Mouse (Mus musculus) cerebellum, adult 2 months (tissue): Measurements from ENCODE around the gene Gm765. TPM values are rescaled to one million over a fixed set of nuclear protein-coding genes. Genes with fewer than 3 reads are reported as not detected.

Experiments used
- DNase-seq, 2 experiments: peaks; one replicate each; pipeline ENCODE4 v3.0.0; 2021
- H3K27ac ChIP-seq: fragments of 200-500 bp; 2 replicates; pipeline ENCODE4 v1.5.1; 2012; ENCODE audit warnings: low read length, control low read depth, inconsistent platforms; ENCODE audit not compliant: insufficient read depth
- H3K27me3 ChIP-seq: fragments of 200-500 bp; 2 replicates; pipeline ENCODE4 v1.6.1; 2012; ENCODE audit warnings: inconsistent platforms, mild to moderate bottlenecking, low read length, moderate library complexity; ENCODE audit not compliant: control insufficient read depth, insufficient read depth
- H3K4me1 ChIP-seq: fragments of 200-500 bp; 2 replicates; pipeline ENCODE4 v1.6.1; 2011; ENCODE audit warnings: low read length; ENCODE audit not compliant: control insufficient read depth, insufficient read depth
- H3K4me3 ChIP-seq: fragments of 200-500 bp; replicated peaks from 2 replicates; pipeline ENCODE3; 2011; ENCODE audit warnings: mild to moderate bottlenecking, low read depth, low read length, control low read depth; ENCODE audit not compliant: insufficient read depth
- CTCF ChIP-seq: fragments of 200-500 bp; IDR thresholded peaks from 2 replicates; pipeline ENCODE4 v1.5.1; 2011; ENCODE audit warnings: low read depth, mild to moderate bottlenecking, control low read depth, low read length, moderate library complexity, borderline replicate concordance; ENCODE audit not compliant: insufficient read depth
- POLR2A ChIP-seq: fragments of 200-500 bp; IDR thresholded peaks from 2 replicates; pipeline ENCODE4 v1.6.1; 2011; ENCODE audit warnings: low read length, control low read depth, borderline replicate concordance; ENCODE audit not compliant: insufficient read depth
- WGBS: fragments of 180-500 bp; shearing (Covaris S2); methylation state at CpG from one replicate; pipeline ENCODE4 v1.1.7; 2018; 5-methylcytosine and 5-hydroxymethylcytosine counted together
- polyA plus RNA-seq: library from polyadenylated mRNA; depleted of rRNA; stranded (reverse); fragments of >200 nt; gene quantifications from 2 replicates; pipeline ENCODE4 v1.2.3, GENCODE M21; 2012

Gene Gm765
- polyA plus RNA-seq, 1 experiment, result 0.43 TPM

- H3K4me1 ChIP-seq, result no peaks in the 10 kb centered on the region
- no peak overlapping the region for H3K27ac ChIP-seq
- DNase-seq, result no peak
- 19% methylated on average over 3 of the region's 3 CpGs for WGBS
- H3K4me3 ChIP-seq, result no peak overlapping the region
- no peaks in the 10 kb centered on the region for H3K27me3 ChIP-seq
- TF ChIP-seq POLR2A (no peak), CTCF (no peak)
Observed at GRCm38 (mm10) chr6:98307647-98308046, 34.9 kb downstream of the Gm765 start.

DNA sequence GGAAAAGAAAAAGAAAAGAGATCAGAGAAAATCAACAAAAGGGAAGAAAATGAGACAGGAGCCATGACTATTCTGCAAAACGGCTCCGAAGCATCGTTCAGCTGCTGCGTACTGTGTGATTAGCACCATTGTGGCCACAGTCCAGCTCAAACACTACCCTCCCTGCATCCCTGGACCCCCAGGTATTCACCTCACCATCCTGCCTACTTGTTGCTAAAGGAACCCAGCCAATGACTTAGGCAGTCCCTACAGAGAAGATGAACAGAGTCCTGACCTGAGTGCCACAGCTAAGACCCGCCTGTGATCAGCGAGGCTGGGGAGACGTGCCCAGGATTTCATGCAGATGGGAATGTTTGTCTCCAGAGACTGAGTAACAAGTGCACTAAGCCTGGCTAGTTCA lies 35.4 kb downstream of the Gm765 start:
- no peaks in the 10 kb centered on the region for H3K27me3 ChIP-seq
- TF ChIP-seq POLR2A (no peak), CTCF (no peak)
- 49% methylated on average over 7 of the region's 7 CpGs for WGBS
- H3K4me1 ChIP-seq, result no peaks in the 10 kb centered on the region
- H3K27ac ChIP-seq, result no peak overlapping the region
- DNase-seq, result no peak
- no peak overlapping the region for H3K4me3 ChIP-seq

- no peak overlapping the region for H3K27ac ChIP-seq
- 91% methylated on average over 5 of the region's 5 CpGs for WGBS
- H3K4me1 ChIP-seq, result no peaks in the 10 kb centered on the region
- no peak for DNase-seq
- H3K27me3 ChIP-seq, result no peaks in the 10 kb centered on the region
- H3K4me3 ChIP-seq, result no peak overlapping the region
- TF ChIP-seq POLR2A (no peak), CTCF (no peak)
Observed at GRCm38 (mm10) chr6:98292064-98292463, 50.5 kb downstream of the Gm765 start.

- TF ChIP-seq POLR2A (no peak), CTCF (no peak)
- H3K27me3 ChIP-seq, result no peaks in the 10 kb centered on the region
- H3K4me1 ChIP-seq, result no peaks in the 10 kb centered on the region
- DNase-seq, result no peak
- no peak overlapping the region for H3K4me3 ChIP-seq
- no peak overlapping the region for H3K27ac ChIP-seq
- 31% methylated on average over 3 of the region's 3 CpGs for WGBS
Observed at GRCm38 (mm10) chr6:98288316-98288715, 54.2 kb downstream of the Gm765 start.

GRCm38 (mm10) chr6:98287521-98287920 lies 55.0 kb downstream of the Gm765 start:
- H3K27ac ChIP-seq, result no peak overlapping the region
- no peaks in the 10 kb centered on the region for H3K27me3 ChIP-seq
- TF ChIP-seq CTCF (no peak), POLR2A (no peak)
- H3K4me3 ChIP-seq, result no peak overlapping the region
- no peak for DNase-seq
- WGBS, result 74% methylated on average over 6 of the region's 6 CpGs
- H3K4me1 ChIP-seq, result no peaks in the 10 kb centered on the region

DNA sequence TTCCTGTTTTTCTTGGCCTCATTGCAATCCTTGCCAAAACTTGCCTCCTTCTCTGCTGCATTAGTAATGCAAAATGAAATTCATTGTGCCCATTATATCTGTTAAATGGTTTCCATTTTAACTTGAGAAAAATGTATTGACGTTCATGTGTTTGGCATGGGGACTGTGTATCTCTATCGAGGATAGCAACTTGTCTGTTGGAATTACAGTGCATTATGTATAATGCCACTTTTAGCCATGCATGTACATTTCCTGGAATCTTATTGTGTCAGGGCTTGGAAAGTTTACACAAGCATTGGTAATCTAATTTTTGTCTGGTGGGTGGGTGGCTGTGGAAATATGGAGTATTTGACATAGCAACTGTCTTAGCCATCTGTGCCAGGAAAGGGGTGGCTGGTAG lies 57.4 kb downstream of the Gm765 start:
- TF ChIP-seq POLR2A (no peak), CTCF (no peak)
- H3K27me3 ChIP-seq, result no peaks in the 10 kb centered on the region
- H3K4me3 ChIP-seq, result no peak overlapping the region
- no peaks in the 10 kb centered on the region for H3K4me1 ChIP-seq
- 72% methylated on average over 2 of the region's 2 CpGs for WGBS
- DNase-seq, result no peak
- H3K27ac ChIP-seq, result no peak overlapping the region

DNA sequence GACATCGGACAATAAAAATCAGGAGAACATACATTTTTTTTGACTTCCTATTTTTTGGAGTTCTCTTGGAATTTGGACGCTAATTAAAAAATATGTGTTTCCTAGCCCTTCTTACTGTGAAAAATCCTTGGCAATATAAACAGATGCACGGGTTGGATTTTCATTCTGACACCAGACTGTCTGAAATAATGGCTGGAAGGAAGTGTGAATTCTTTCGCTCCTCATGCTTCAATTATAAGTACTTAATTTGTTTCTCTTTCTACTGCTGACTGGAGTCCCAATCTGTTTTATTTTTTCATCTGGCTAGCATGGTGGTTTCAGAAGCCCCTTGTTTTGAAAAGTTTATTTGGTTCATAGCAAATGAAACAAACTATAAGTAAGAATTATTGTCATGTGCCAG lies 59.8 kb downstream of the Gm765 start:
- Histone ChIP-seq H3K27ac (no peak overlapping the region), H3K4me3 (no peak overlapping the region), H3K27me3 (no peaks in the 10 kb centered on the region), H3K4me1 (no peaks in the 10 kb centered on the region)
- TF ChIP-seq POLR2A (no peak), CTCF (no peak)
- WGBS, result 78% methylated on average over 4 of the region's 4 CpGs
- no peak for DNase-seq

- TF ChIP-seq POLR2A, result no peak
- 0 out of 2 replicates have a peak, but pooled peaks have one; percentile 12 for TF ChIP-seq CTCF
- Histone ChIP-seq H3K4me3 (no peak overlapping the region), H3K27ac (no peak overlapping the region), H3K27me3 (no peaks in the 10 kb centered on the region), H3K4me1 (no peaks in the 10 kb centered on the region)
- DNase-seq, result peak in 1 of 2 experiments; percentile 10
- 86% methylated on average over 1 of the region's 1 CpGs for WGBS
Observed at GRCm38 (mm10) chr6:98271553-98271952, 71.0 kb downstream of the Gm765 start.

DNA sequence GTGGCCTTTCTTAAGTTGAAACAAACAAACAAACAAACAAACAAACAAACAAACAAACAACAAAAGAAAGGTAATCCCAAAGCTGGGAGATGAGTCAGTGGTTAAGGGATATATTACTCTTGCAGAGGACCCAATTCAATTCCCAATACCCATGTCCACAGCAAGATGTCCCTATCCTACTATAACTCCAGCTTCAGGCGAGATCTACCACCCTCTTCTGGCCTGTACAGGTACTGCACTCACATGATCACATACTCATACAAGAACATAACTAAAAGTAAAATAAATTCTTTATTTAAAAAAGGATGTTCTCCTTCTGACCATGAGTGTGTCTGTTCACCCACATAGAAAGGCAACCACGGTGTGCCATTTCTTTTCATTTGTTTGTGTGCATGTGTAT lies 79.6 kb downstream of the Gm765 start:
- Histone ChIP-seq H3K27ac (no peak overlapping the region), H3K4me1 (no peaks in the 10 kb centered on the region), H3K4me3 (no peak overlapping the region), H3K27me3 (no peaks in the 10 kb centered on the region)
- TF ChIP-seq POLR2A (no peak), CTCF (no peak)
- WGBS, result 53% methylated on average over 2 of the region's 2 CpGs
- DNase-seq, result no peak
